Mouse (Mus musculus): Measurements from ENCODE around the gene Rdh16. TPM values are rescaled to one million over a fixed set of nuclear protein-coding genes. Genes with fewer than 3 reads are reported as not detected.
"Not testable (repeated sequence)": the region's sequence is repeated elsewhere in the genome, so short reads cannot be mapped to it uniquely, and the experiment has no call there.

Rdh16 gene
- not detected in 2 replicates for polyA plus RNA-seq (2014; fragmentation: Nextera tagmentation; extraction: Ambion mirVana)

GRCm38 (mm10) chr10:127800891-127801290, at the start of gene Rdh16:
Gene Rdh16, plus strand, starts transcription at chr10:127801152.
- H3K4me2 ChIP-seq: no peak within 1 kb of the TSS
- H3K4me3 ChIP-seq (ENCODE audit: low read depth, low read length): no peak within 1 kb of the TSS
- WGBS: 81% methylated on average over 6 of the region's 6 CpGs
- no peaks in the 10 kb centered on the region for H3K4me1 ChIP-seq (ENCODE audit: insufficient read depth)
- no peak for DNase-seq
- H3K36me3 ChIP-seq (ENCODE audit: insufficient read depth): no peaks in the 10 kb centered on the region
- no peak for ATAC-seq (ENCODE audit: insufficient read depth)
- no peak within 1 kb of the TSS for H3K9ac ChIP-seq
- H3K9me3 ChIP-seq (ENCODE audit: low read depth, low read length): no peaks in the 10 kb centered on the region
- no peaks in the 10 kb centered on the region for H3K27me3 ChIP-seq (ENCODE audit: insufficient read depth, low read length)
- H3K27ac ChIP-seq (ENCODE audit: low read depth): no peak within 1 kb of the TSS
- no peak for TF ChIP-seq CTCF (IDR thresholded peaks at IDR 0.05; ENCODE audit: low read depth)

GRCm38 (mm10) chr10:127751548-127751947, 49.4 kb upstream of the Rdh16 start, which contains the start of gene Gpr182:
Gene Gpr182, minus strand, starts transcription at chr10:127751732.
- Histone ChIP-seq H3K9me3 (ENCODE audit: low read depth, low read length) (no peaks in the 10 kb centered on the region), H3K4me2 (peak within 1 kb of the TSS; percentile 54), H3K9ac (no peak within 1 kb of the TSS), H3K27me3 (ENCODE audit: insufficient read depth, low read length) (no peaks in the 10 kb centered on the region), H3K4me1 (ENCODE audit: insufficient read depth) (0 out of 2 replicates have a peak, but pooled peaks cover 5% of the 10 kb centered on the region), H3K36me3 (ENCODE audit: insufficient read depth) (peaks cover 18% of the 10 kb centered on the region), H3K27ac (ENCODE audit: low read depth) (no peak within 1 kb of the TSS), H3K4me3 (ENCODE audit: low read depth, low read length) (peak within 1 kb of the TSS; percentile 24)
- DNase-seq (peak; percentile 61), ATAC-seq (ENCODE audit: insufficient read depth) (peak; percentile 51; the same call in 1 of the 2 replicates)
- WGBS: 27% methylated on average over 8 of the region's 8 CpGs
- no peak for TF ChIP-seq CTCF (IDR thresholded peaks at IDR 0.05; ENCODE audit: low read depth)

GRCm38 (mm10) chr10:127754566-127755166, 46.3 kb upstream of the Rdh16 start:
- Histone ChIP-seq H3K36me3 (ENCODE audit: insufficient read depth) (no peaks in the 10 kb centered on the region), H3K9ac (no peak overlapping the region), H3K27me3 (ENCODE audit: insufficient read depth, low read length) (no peaks in the 10 kb centered on the region), H3K27ac (ENCODE audit: low read depth) (no peak overlapping the region), H3K4me1 (ENCODE audit: insufficient read depth) (no peaks in the 10 kb centered on the region), H3K4me3 (ENCODE audit: low read depth, low read length) (no peak overlapping the region), H3K4me2 (no peak overlapping the region), H3K9me3 (ENCODE audit: low read depth, low read length) (no peaks in the 10 kb centered on the region)
- ATAC-seq (ENCODE audit: insufficient read depth): no peak
- WGBS: 50% methylated on average over 6 of the region's 6 CpGs
- peak; percentile 59 for DNase-seq
- no peak for TF ChIP-seq CTCF (IDR thresholded peaks at IDR 0.05; ENCODE audit: low read depth)

DNA sequence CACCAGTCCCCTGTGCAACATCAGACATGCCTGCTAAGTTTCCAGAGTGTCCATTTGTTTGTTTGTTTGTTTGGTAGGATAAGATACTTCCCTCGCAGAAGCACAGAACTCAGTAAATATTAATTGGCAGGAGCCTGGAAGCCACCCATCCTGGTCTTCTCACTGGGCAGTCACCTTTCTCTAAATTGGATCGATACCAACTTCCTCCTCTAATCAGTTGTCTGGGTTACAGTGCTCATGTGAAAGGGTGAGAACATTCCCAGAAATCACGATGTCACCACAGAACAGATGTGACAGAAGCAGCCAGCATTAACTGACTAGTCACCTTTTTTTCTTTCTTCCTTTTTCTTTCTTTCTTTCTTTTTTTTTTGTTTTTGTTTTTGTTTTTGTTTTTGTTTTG, 45.7 kb upstream of the Rdh16 start:
- Histone ChIP-seq H3K4me1 (ENCODE audit: insufficient read depth) (no peaks in the 10 kb centered on the region), H3K36me3 (ENCODE audit: insufficient read depth) (no peaks in the 10 kb centered on the region), H3K9ac (no peak overlapping the region), H3K27me3 (ENCODE audit: insufficient read depth, low read length) (no peaks in the 10 kb centered on the region), H3K27ac (ENCODE audit: low read depth) (no peak overlapping the region), H3K9me3 (ENCODE audit: low read depth, low read length) (no peaks in the 10 kb centered on the region), H3K4me3 (ENCODE audit: low read depth, low read length) (no peak overlapping the region), H3K4me2 (no peak overlapping the region)
- TF ChIP-seq CTCF (IDR thresholded peaks at IDR 0.05; ENCODE audit: low read depth): no peak
- no peak for ATAC-seq (ENCODE audit: insufficient read depth)
- WGBS: 51% methylated on average over 3 of the region's 3 CpGs
- no peak for DNase-seq

DNA sequence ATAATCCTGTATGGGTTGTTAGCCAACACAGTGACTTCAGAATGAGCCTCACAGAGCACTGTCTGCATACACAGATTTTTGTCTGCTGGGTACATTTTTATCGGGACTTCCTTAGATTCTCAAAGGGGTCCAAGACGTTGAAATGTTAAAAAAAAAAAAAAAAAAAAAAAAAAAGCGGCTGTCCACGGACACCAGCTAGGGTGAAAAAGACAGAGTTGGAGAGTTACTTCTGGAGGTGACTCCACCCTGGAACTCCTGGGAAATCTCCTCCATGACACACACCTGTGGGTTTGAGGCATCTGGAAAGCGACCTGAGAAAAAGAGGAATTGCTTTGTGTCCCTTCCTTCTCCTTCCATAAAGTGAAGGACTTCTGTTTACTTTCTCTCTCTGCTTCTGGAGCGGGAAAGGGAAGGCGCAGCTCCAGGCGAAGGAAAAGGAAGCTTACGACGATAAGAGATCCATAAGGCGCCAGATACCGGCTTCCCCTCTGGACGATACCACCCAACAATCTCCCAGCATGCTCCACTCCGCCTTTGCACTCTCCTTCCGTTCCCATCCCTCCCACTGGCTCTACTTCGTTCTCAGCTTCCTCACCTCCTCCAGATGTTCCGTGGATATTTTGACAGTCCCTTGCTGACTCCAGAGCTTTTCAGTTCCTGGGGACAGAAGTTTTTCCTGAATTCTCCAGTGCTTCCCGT, 45.0 kb upstream of the Rdh16 start:
- Histone ChIP-seq H3K36me3 (ENCODE audit: insufficient read depth) (no peaks in the 10 kb centered on the region), H3K27ac (ENCODE audit: low read depth) (no peak overlapping the region), H3K4me2 (peak overlapping the region; percentile 59), H3K4me1 (ENCODE audit: insufficient read depth) (no peaks in the 10 kb centered on the region), H3K4me3 (ENCODE audit: low read depth, low read length) (peak overlapping the region; percentile 10), H3K9ac (peak overlapping the region; percentile 20; the same call in 1 of the 2 replicates), H3K9me3 (ENCODE audit: low read depth, low read length) (no peaks in the 10 kb centered on the region), H3K27me3 (ENCODE audit: insufficient read depth, low read length) (no peaks in the 10 kb centered on the region)
- peak; percentile 61 for DNase-seq
- whole genome bisulfite sequencing: 13% methylated on average over 17 of the region's 18 CpGs
- peak; percentile 58; the same call in 1 of the 2 replicates for ATAC-seq (ENCODE audit: insufficient read depth)
- TF ChIP-seq CTCF (IDR thresholded peaks at IDR 0.05; ENCODE audit: low read depth): no peak

- Histone ChIP-seq H3K36me3 (ENCODE audit: insufficient read depth) (no peaks in the 10 kb centered on the region), H3K9me3 (ENCODE audit: low read depth, low read length) (no peaks in the 10 kb centered on the region), H3K27me3 (ENCODE audit: insufficient read depth, low read length) (no peaks in the 10 kb centered on the region), H3K9ac (no peak within 1 kb of the TSS), H3K4me2 (no peak within 1 kb of the TSS), H3K27ac (ENCODE audit: low read depth) (no peak within 1 kb of the TSS), H3K4me1 (ENCODE audit: insufficient read depth) (no peaks in the 10 kb centered on the region), H3K4me3 (ENCODE audit: low read depth, low read length) (no peak within 1 kb of the TSS)
- TF ChIP-seq CTCF (IDR thresholded peaks at IDR 0.05; ENCODE audit: low read depth): no peak
- ATAC-seq (ENCODE audit: insufficient read depth) (no peak), DNase-seq (no peak)
- 55% methylated on average over 9 of the region's 9 CpGs for WGBS
Observed at GRCm38 (mm10) chr10:127759181-127760110, 41.5 kb upstream of the Rdh16 start, which contains the start of the genes Rdh1 and Rdh16f1. Gene Rdh1, plus strand, starts transcription at chr10:127759721. Gene Rdh16f1, plus strand, starts transcription at chr10:127759787.

- not testable (repeated sequence) for H3K4me2 ChIP-seq; ATAC-seq (ENCODE audit: insufficient read depth); H3K36me3 ChIP-seq (ENCODE audit: insufficient read depth); H3K9me3 ChIP-seq (ENCODE audit: low read depth, low read length); H3K27me3 ChIP-seq (ENCODE audit: insufficient read depth, low read length); H3K4me1 ChIP-seq (ENCODE audit: insufficient read depth); H3K9ac ChIP-seq; DNase-seq; H3K27ac ChIP-seq (ENCODE audit: low read depth); H3K4me3 ChIP-seq (ENCODE audit: low read depth, low read length)
- 79% methylated on average over 10 of the region's 10 CpGs for WGBS
Observed at GRCm38 (mm10) chr10:127762926-127763325, 38.0 kb upstream of the Rdh16 start.
